Mouse (Mus musculus): ENCODE results near the gene Akap8l. TPM values are rescaled to one million over a fixed set of nuclear protein-coding genes. Genes with fewer than 3 reads are reported as not detected.

Akap8l gene
- polyA plus RNA-seq, 1 experiment from 2014 or later = 170 TPM

DNA sequence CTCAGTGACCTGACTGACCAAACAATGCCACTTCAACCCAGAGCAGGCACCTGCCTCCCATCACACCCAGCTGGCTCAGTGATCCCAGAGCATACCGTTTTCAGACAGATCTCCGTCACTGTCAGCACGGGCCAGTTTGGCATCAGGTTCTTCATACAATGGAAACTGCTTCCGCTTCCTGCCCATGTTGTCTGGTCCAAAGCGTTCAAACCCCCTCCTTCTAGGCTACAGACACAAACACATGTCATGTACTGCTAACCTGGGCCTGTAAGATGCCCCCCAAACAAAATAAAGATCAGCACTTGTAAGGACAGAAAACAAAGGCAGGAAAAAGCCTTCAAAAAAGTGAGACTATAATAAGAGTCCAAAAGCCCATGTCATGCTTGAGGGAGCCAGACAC lies 34.8 kb downstream of the Akap8l start:
- no peak overlapping the region for H3K4me3 ChIP-seq (replicated peaks)
- H3K27ac ChIP-seq (replicated peaks) = no peak overlapping the region
- H3K4me2 ChIP-seq = no peak overlapping the region
- H3K9ac ChIP-seq (replicated peaks) = no peak overlapping the region
- H3K27me3 ChIP-seq (replicated peaks) = no peaks in the 10 kb centered on the region
- H3K4me1 ChIP-seq = peaks cover 26% of the 10 kb centered on the region
- peaks cover 81% of the 10 kb centered on the region for H3K36me3 ChIP-seq
- H3K9me3 ChIP-seq (replicated peaks) = no peaks in the 10 kb centered on the region
- WGBS = 99% methylated on average over 5 of the region's 5 CpGs
- ATAC-seq (ENCODE audit: low FRiP score) = no peak

DNA sequence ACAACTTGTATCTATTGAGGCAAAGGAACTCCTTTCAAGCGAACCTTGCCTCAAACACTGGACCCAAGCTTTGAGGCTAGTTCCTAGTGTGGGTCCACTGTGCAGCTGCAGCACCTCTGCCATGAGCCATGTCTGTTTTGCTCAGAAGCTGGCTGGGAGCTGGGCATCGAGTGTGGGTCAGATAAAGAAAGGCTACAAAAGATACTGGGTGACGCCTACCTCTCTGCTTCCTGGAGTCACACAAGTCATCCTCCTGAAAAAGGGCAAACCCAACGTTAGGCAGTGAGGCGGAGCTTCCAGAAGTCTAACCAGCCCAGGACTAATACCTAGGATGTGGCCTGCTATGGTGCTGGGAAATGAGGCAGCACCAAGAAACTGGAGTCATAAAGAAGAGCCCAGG lies 36.5 kb downstream of the Akap8l start:
- no peak overlapping the region for H3K4me2 ChIP-seq
- H3K9me3 ChIP-seq (replicated peaks) = no peaks in the 10 kb centered on the region
- H3K36me3 ChIP-seq = peaks cover 97% of the 10 kb centered on the region
- no peaks in the 10 kb centered on the region for H3K27me3 ChIP-seq (replicated peaks)
- peaks cover 15% of the 10 kb centered on the region for H3K4me1 ChIP-seq
- no peak overlapping the region for H3K9ac ChIP-seq (replicated peaks)
- no peak for ATAC-seq (ENCODE audit: low FRiP score)
- no peak overlapping the region for H3K4me3 ChIP-seq (replicated peaks)
- 79% methylated on average over 5 of the region's 5 CpGs for WGBS
- H3K27ac ChIP-seq (replicated peaks) = no peak overlapping the region

DNA sequence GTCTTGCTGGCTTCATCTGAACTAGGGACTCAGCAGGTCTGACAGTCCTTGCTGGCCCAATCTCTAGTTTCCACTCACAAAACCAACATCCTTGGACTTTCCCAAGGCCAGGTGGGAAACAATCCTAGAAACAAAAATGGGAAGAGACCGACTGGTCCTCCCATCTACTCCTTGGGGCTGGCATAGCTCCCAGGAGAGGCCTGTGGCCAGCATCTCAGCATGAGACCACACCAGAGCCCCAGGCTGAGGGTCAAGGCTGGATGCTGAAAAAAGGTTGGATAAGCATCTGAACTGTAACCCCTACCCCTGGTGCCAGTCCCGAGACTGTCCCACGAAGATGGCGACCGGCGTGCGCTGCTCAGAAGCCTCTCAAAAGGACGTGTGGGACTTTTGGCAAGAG lies 37.6 kb downstream of the Akap8l start:
- H3K27ac ChIP-seq (replicated peaks) = no peak overlapping the region

DNA sequence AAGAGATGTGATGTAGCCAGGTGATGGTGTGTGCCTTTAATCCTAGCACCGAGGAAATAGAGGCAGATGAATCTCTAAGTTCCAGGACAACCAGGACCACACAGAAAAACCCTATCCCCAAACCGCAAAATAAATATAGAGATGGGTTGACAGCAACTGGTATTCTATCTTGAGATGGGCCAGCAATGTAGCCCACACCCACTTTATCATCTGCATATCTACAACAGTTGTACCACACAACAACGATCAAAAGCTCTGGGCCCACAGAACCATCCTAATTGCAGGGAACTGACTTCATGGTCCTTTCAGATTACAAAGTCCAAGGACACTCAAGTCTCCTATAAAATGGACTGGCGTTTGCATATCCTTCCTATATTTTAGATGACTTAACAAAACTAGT lies 42.4 kb downstream of the Akap8l start:
- Histone ChIP-seq H3K4me3 (replicated peaks) (no peak overlapping the region), H3K36me3 (peaks cover 91% of the 10 kb centered on the region), H3K4me2 (no peak overlapping the region), H3K27me3 (replicated peaks) (no peaks in the 10 kb centered on the region), H3K9me3 (replicated peaks) (no peaks in the 10 kb centered on the region), H3K9ac (replicated peaks) (no peak overlapping the region), H3K4me1 (no peaks in the 10 kb centered on the region), H3K27ac (replicated peaks) (no peak overlapping the region)
- WGBS = 93% methylated on average over 4 of the region's 4 CpGs
- ATAC-seq (ENCODE audit: low FRiP score) = no peak

More for the DNA sequence above, 37.6 kb downstream of the Akap8l start:
- no peak overlapping the region for H3K9ac ChIP-seq (replicated peaks)
- H3K4me1 ChIP-seq = peaks cover 4% of the 10 kb centered on the region; the same call in 1 of the 2 replicates
- H3K4me2 ChIP-seq = no peak overlapping the region
- 96% methylated on average over 8 of the region's 8 CpGs for WGBS
- no peaks in the 10 kb centered on the region for H3K27me3 ChIP-seq (replicated peaks)
- no peak for ATAC-seq (ENCODE audit: low FRiP score)
- no peak overlapping the region for H3K4me3 ChIP-seq (replicated peaks)
- peaks cover 99% of the 10 kb centered on the region for H3K36me3 ChIP-seq
- no peaks in the 10 kb centered on the region for H3K9me3 ChIP-seq (replicated peaks)

DNA sequence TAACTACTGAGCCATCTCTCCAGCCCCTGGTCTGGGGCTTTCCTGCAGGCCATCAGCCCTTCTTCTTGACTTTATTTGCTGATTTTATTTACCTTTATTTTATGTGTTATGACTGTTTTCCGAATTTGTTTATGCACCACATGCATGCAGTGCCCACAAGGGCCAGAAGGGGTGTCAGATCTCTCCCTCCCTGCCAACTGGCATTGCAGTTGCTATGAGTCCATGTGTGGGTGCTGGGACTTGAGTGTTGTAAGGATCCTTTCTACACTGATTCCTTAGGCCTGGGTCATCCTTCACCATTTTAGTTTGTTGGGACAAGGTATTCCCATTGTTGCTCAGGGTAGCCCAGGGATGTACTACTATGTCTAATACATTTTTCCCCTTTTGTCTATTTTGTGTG lies 52.3 kb downstream of the Akap8l start:
- H3K36me3 ChIP-seq = no peaks in the 10 kb centered on the region

DNA sequence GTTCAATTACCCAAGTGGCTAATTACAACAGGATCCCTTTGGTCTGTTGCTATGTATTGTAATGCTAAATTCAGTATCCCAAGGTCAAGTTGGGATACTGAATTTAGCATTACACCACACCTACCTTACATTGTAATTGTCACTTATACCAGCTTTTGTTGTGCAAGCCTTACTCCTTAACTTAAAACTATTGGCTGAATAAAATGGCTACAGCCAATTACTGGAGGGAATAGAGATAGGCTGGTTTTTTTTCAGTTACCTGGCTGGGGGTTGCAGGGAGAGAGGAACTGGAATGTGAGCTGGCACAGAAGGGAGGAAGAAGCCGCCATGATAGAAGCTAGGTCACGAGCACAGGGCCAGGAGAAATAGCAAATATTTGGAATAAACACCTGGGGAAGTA lies 54.5 kb downstream of the Akap8l start:
- Histone ChIP-seq H3K27me3 (replicated peaks) (no peaks in the 10 kb centered on the region), H3K27ac (replicated peaks) (no peak overlapping the region), H3K9ac (replicated peaks) (no peak overlapping the region), H3K4me1 (no peaks in the 10 kb centered on the region), H3K4me3 (replicated peaks) (no peak overlapping the region), H3K36me3 (no peaks in the 10 kb centered on the region), H3K4me2 (no peak overlapping the region), H3K9me3 (replicated peaks) (no peaks in the 10 kb centered on the region)
- no peak for ATAC-seq (ENCODE audit: low FRiP score)
- 95% methylated on average over 2 of the region's 2 CpGs for WGBS

More for the DNA sequence above, 52.3 kb downstream of the Akap8l start:
- H3K27me3 ChIP-seq (replicated peaks) = no peaks in the 10 kb centered on the region
- H3K9ac ChIP-seq (replicated peaks) = no peak overlapping the region
- no peak overlapping the region for H3K27ac ChIP-seq (replicated peaks)
- no peak overlapping the region for H3K4me3 ChIP-seq (replicated peaks)
- no peak overlapping the region for H3K4me2 ChIP-seq
- 89% methylated on average over 1 of the region's 1 CpGs for WGBS
- no peaks in the 10 kb centered on the region for H3K9me3 ChIP-seq (replicated peaks)
- no peaks in the 10 kb centered on the region for H3K4me1 ChIP-seq
- no peak for ATAC-seq (ENCODE audit: low FRiP score)

DNA sequence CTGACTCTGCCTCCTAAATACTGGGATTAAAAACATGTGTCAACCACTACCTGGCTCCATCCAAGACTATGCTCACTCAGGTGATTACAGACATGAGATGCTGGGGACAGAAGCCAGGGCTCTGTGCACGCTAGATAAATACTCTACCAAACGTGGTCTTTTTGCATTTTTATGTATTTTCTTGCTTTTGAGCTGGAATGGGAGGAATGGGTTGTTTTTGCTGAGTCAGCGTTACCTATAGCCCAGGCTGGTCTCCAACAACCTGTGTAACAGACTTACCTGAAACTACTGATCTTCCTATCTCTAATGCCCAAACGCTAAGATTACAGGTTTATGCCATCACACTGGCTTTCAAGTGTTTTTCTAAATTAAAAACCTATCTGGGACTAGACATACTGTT lies 55.2 kb downstream of the Akap8l start:
- Histone ChIP-seq H3K27me3 (replicated peaks) (no peaks in the 10 kb centered on the region), H3K4me3 (replicated peaks) (no peak overlapping the region), H3K9me3 (replicated peaks) (no peaks in the 10 kb centered on the region), H3K9ac (replicated peaks) (no peak overlapping the region), H3K27ac (replicated peaks) (no peak overlapping the region), H3K36me3 (no peaks in the 10 kb centered on the region), H3K4me2 (no peak overlapping the region), H3K4me1 (no peaks in the 10 kb centered on the region)
- ATAC-seq (ENCODE audit: low FRiP score) = no peak
- WGBS = 82% methylated on average over 4 of the region's 4 CpGs

DNA sequence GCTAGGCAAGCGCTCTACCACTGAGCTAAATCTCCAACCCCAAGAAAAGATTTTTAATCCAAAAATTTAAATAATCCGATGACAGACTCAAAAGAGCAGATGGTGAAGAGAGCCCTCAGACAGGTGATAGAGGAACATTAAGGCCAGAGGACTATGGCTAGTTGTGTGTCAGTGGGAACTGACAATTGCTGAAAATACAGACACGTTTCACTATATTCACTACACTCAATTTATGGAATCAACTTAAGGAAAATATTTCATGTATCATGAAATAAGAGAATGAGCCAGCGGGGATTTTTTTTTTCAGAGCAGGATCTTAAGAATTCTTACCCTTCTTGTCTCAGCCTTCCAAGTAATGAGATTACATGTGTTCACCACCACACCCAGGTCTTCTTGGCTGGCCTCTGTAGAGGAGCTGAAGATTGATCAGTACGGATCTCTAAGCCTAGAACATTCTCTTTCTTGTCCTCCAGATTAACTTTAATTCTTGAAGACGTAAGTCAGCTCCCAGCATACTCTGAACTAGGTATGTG lies 65.2 kb downstream of the Akap8l start:
- Histone ChIP-seq H3K4me2 (peak overlapping the region; percentile 78), H3K9ac (replicated peaks) (peak overlapping the region; percentile 100), H3K36me3 (no peaks in the 10 kb centered on the region), H3K27me3 (replicated peaks) (no peaks in the 10 kb centered on the region), H3K27ac (replicated peaks) (peak overlapping the region; percentile 100), H3K4me3 (replicated peaks) (peak overlapping the region; percentile 96), H3K4me1 (peaks cover 46% of the 10 kb centered on the region), H3K9me3 (replicated peaks) (no peaks in the 10 kb centered on the region)
- WGBS = 51% methylated on average over 6 of the region's 6 CpGs
- ATAC-seq (ENCODE audit: low FRiP score) = no peak

DNA sequence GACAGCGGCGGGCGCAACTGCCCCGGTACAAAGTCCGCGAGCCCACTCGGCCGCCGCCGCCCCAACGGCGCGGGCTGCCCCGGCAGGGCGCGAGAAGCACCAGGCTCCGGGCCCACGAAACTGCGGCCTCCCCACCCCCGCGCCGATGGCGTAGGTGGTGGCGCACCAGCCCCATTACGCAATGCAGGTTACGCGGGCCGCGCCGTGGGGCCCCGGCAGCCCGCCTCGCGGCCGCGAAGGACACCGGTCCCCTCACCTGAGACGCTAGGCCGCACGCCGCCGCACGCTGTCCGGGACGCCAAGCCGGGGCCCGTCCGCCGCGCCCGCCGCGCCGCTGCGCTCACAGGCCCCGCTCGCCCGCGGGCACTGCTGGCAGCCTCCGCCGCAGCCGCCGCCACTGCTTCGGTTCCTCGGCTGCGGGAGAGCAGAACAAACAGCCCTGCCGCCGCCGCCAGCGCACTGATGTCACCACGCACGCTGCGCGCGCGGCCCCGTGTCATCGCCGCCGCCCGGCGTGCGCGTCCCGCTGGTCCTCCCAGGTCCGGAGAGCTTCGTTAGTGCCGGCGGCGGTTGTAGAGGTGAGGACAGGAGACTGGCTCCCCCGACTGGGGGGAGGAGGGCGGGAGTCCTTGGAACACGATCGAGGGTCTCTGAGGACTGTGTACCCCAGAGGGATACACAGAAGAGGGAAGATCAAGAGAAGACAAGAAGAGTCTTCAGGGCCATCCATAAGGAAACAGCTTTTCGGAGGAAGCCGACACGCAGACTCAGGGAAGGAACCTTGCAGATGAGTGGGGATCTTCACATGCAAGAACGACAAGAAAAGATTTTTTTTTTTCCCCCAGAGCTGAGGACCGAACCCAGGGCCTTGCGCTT lies 65.9 kb downstream of the Akap8l start, which contains the start of gene Brd4:
TSS of gene Brd4 (minus strand) at position 461 of the 876 bp plus-strand sequence.
- Histone ChIP-seq H3K9ac (replicated peaks) (peak within 1 kb of the TSS; percentile 100), H3K27me3 (replicated peaks) (no peaks in the 10 kb centered on the region), H3K27ac (replicated peaks) (peak within 1 kb of the TSS; percentile 100), H3K36me3 (no peaks in the 10 kb centered on the region), H3K9me3 (replicated peaks) (no peaks in the 10 kb centered on the region), H3K4me2 (peak within 1 kb of the TSS; percentile 78), H3K4me1 (peaks cover 46% of the 10 kb centered on the region), H3K4me3 (replicated peaks) (peak within 1 kb of the TSS; percentile 96)
- ATAC-seq (ENCODE audit: low FRiP score) = peak; percentile 94
- WGBS = under 1% methylated on average over 89 of the region's 100 CpGs

DNA sequence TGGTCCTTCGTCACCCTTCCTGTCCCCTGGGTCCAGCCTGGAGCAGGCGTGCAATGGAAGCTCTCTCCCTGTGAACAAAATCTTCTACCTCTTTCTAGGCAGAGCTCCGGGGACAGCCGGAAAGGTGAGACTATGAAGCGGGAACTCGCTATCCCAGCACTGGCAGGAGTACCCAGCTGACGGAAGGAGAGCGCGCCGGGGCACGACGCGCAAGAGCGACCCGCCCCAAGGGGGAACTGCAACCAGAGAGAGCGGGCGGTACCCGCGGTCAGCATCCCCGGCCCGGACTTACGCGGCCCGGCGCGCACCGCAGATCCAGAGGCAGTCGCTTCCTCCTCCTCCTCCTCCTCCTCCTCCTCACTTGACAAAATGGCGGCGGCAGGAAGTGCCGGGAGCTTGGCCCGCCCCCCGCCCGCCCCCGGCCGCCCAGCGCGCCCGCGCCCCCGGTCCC lies 66.6 kb downstream of the Akap8l start:
- Histone ChIP-seq H3K4me1 (peaks cover 46% of the 10 kb centered on the region), H3K9me3 (replicated peaks) (no peaks in the 10 kb centered on the region), H3K9ac (replicated peaks) (peak overlapping the region; percentile 100), H3K27ac (replicated peaks) (peak overlapping the region; percentile 100), H3K27me3 (replicated peaks) (no peaks in the 10 kb centered on the region), H3K4me2 (peak overlapping the region; percentile 78), H3K4me3 (replicated peaks) (peak overlapping the region; percentile 96), H3K36me3 (no peaks in the 10 kb centered on the region)
- peak; percentile 78 for ATAC-seq (ENCODE audit: low FRiP score)
- WGBS = 0% methylated on average over 27 of the region's 41 CpGs

DNA sequence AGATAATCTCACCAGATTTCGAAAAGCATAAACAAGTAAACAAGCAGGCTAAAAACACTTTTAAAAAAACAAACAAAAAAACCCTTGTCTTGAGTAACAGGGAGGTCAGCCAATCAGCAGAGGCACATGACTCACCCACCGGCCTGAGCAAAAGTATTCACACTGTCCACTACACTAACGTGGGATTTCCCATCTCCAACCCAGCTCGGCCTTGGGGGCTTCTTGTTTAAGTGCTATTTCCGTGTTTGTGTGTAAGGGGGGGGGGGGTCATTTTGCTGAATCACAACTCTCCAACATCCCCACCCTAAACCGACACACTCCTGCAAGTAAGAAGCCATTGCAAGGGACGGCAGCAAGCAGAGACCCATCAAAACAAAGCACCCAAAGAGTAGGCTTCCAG lies 67.1 kb downstream of the Akap8l start:
- peak; percentile 16; the same call in 1 of the 2 replicates for ATAC-seq (ENCODE audit: low FRiP score)
- Histone ChIP-seq H3K4me3 (replicated peaks) (peak overlapping the region; percentile 96), H3K36me3 (no peaks in the 10 kb centered on the region), H3K27me3 (replicated peaks) (no peaks in the 10 kb centered on the region), H3K4me2 (peak overlapping the region; percentile 78), H3K9me3 (replicated peaks) (no peaks in the 10 kb centered on the region), H3K4me1 (peaks cover 43% of the 10 kb centered on the region), H3K9ac (replicated peaks) (peak overlapping the region; percentile 100), H3K27ac (replicated peaks) (peak overlapping the region; percentile 100)
- WGBS = 10% methylated on average over 7 of the region's 7 CpGs
